Mouse (Mus musculus): ENCODE measurements at regions not wholly inside any gene's neighbourhood (a gene's known extent, or its start where the extent isn't known, plus 50 kb on each side); places are given as distances from the start of the nearest gene placed in this dataset.

- no peak for DNase-seq
Observed at GRCm38 (mm10) chr12:110087812-110088211, 191.1 kb upstream of the Dio3 start.

GRCm38 (mm10) chr12:110102186-110102585 is 176.7 kb upstream of the Dio3 start:
- no peak for DNase-seq

GRCm38 (mm10) chr12:110112051-110112722 is 166.7 kb upstream of the Dio3 start:
- no peak for DNase-seq

- no peak for DNase-seq
Observed at GRCm38 (mm10) chr12:110112723-110113105, 166.2 kb upstream of the Dio3 start.

GRCm38 (mm10) chr12:110120141-110120540 is 158.7 kb upstream of the Dio3 start:
- DNase-seq: no peak

- no peak for DNase-seq
Observed at GRCm38 (mm10) chr12:110122976-110123375, 155.9 kb upstream of the Dio3 start.

GRCm38 (mm10) chr12:110126525-110126924 is 152.3 kb upstream of the Dio3 start:
- DNase-seq: no peak

GRCm38 (mm10) chr12:110145379-110145778 is 133.5 kb upstream of the Dio3 start:
- DNase-seq: no peak

GRCm38 (mm10) chr12:110154225-110154962 is 124.5 kb upstream of the Dio3 start:
- DNase-seq: no peak

- DNase-seq: no peak
Observed at GRCm38 (mm10) chr12:110154963-110155325, 123.9 kb upstream of the Dio3 start.

GRCm38 (mm10) chr12:110156441-110156840 is 122.4 kb upstream of the Dio3 start:
- DNase-seq: no peak

- DNase-seq: no peak
Observed at GRCm38 (mm10) chr12:110157998-110158747, 120.7 kb upstream of the Dio3 start.

- DNase-seq: no peak
Observed at GRCm38 (mm10) chr12:110161306-110161705, 117.6 kb upstream of the Dio3 start.

- no peak for DNase-seq
Observed at GRCm38 (mm10) chr12:110165462-110165861, 113.4 kb upstream of the Dio3 start.

- no peak for DNase-seq
Observed at GRCm38 (mm10) chr12:110168407-110168806, 110.5 kb upstream of the Dio3 start.

- no peak for DNase-seq
Observed at GRCm38 (mm10) chr12:110169261-110169660, 109.6 kb upstream of the Dio3 start.

GRCm38 (mm10) chr12:110170496-110170895 is 108.4 kb upstream of the Dio3 start:
- DNase-seq: no peak

GRCm38 (mm10) chr12:110177826-110178225 is 101.0 kb upstream of the Dio3 start:
- no peak for DNase-seq

- no peak for DNase-seq
Observed at GRCm38 (mm10) chr12:110183473-110183872, 95.4 kb upstream of the Dio3 start.

- DNase-seq: no peak
Observed at GRCm38 (mm10) chr12:110185399-110185798, 93.5 kb upstream of the Dio3 start.

GRCm38 (mm10) chr12:110186381-110186780 is 92.5 kb upstream of the Dio3 start:
- no peak for DNase-seq

- DNase-seq: no peak
Observed at GRCm38 (mm10) chr12:110186911-110187245, 92.0 kb upstream of the Dio3 start.

- no peak for DNase-seq
Observed at GRCm38 (mm10) chr12:110187246-110188135, 91.4 kb upstream of the Dio3 start.

All from thymus, postnatal 25 days (tissue).